Mouse (Mus musculus) ZHBTc4 (cell line): ENCODE data around the gene B3gnt2.

Experiments
- DNase-seq: peaks from one replicate; pipeline ENCODE4 v3.0.0-alpha.2; 2011; ENCODE audit warnings: low read depth, low spot score

The B3gnt2 gene

GRCm38 (mm10) chr11:22871628-22872306, 11.0 kb upstream of the B3gnt2 start:
- DNase-seq: no peak

DNA sequence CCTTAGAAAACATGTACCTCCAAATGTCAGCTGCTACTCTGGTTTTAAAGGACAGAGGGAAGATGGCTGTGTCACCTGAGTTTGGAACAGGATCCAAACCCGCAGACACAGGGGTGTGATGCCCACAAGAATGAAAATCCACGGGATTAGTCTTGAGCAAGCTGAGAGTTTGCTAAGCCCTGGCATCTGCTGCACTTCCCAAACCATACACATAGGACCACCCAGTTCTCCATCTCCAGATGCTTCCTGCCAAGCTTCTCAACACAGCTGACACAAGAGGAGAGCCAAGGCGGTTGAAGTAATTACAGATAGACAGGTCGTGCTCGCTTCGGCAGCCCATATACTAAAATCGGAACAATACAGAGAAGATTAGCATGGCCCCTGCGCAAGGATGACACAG, 7.8 kb upstream of the B3gnt2 start:
- no peak for DNase-seq

DNA sequence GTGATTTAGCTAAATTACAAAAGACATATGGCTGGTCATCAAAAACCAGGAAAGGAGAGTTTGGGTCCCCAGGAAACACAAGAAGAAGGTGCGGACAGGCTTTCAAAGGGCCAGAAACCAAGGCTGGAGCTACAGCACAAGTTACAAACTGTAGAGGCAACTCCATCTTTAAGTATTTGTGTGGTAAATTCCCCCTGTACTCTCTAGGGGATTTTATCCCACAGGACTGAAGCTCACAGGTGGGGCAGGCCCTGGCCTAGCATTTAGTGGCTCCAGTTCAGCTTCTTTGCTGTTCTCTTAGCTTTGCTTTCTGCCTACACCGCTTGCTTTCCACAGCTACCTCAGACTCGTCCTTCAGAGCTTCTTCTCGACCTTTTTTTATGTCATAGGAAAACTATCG, 6.9 kb upstream of the B3gnt2 start:
- no peak for DNase-seq

DNA sequence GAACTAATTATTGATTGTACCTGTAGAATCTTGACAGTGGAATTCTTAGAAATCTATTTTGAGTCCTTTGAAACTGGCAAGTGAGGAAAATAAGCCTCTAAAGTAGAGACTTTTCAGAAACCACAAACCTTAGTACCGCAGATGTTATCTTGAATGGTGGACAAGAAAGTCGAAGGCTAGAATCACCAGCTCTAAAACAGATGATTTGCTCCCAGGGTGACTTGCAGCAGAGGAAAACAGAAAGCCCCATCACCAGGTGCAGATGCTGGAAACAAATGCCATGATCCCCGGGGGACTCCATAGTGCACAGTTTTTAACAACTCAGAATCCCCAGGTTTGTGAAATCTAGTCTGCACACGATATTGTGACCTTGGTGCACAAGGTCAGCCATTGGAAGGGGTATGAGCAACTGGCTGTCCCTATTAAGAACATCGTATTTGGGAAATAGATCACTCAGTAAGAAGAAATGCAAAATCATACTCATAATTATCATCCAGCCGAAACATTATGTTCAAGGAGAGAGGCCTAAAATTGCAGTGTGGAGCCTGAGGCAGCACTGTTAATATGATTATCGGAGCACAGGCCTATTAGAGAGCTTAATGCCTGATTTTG, 5.0 kb upstream of the B3gnt2 start:
- no peak for DNase-seq

- no peak for DNase-seq
Measured at GRCm38 (mm10) chr11:22864305-22865060, 3.7 kb upstream of the B3gnt2 start.

GRCm38 (mm10) chr11:22863581-22863980, 2.8 kb upstream of the B3gnt2 start:
- DNase-seq: no peak

- no peak for DNase-seq
Measured at GRCm38 (mm10) chr11:22861315-22861714, 554 bp upstream of the B3gnt2 start.

GRCm38 (mm10) chr11:22859633-22860334, 977 bp downstream of the B3gnt2 start:
- peak; percentile 97 for DNase-seq

- no peak for DNase-seq
Measured at GRCm38 (mm10) chr11:22859301-22859632, 1.5 kb downstream of the B3gnt2 start.

DNA sequence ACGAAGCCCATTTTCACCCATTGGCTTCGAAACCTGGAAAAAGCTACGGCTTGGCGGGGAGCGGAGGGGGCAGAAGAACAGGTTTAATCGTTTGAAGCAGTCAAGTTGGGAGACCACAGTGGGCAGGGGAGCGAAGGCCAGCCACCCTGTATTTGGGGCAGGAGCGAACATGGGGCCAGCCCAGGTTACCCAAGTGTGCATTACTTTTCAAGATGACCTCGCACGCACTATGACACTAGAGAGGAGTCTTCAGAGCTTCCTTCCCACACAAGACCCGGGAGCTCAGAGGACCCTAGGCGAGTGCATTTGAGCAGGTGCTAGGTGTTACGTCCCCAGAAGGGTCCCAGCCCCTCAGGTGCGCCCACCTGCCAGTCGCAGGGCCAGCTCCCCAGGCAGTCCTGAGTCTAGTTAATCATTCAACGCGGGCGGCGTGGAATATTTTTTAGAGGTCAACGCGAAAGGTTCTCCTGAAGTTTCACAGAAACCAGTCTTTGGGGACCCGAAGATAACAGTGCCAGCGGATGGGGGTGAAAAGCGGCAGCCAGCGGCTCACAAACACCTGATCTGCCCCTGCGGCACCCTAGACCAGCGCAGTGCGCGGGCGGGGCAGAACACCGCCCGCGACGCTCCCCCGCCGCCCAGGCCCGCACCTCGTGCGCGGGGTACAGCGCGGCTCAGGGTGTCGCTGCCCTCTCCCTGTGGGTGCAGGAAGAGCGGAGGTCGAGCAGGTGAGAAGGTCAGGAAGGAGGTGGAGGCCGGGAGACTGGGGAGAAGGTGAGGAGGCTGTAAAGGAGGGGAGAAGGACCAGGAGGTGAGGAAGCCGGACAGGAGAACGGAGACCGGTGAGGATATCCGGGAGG, 2.1 kb downstream of the B3gnt2 start:
- DNase-seq: peak; percentile 64

DNA sequence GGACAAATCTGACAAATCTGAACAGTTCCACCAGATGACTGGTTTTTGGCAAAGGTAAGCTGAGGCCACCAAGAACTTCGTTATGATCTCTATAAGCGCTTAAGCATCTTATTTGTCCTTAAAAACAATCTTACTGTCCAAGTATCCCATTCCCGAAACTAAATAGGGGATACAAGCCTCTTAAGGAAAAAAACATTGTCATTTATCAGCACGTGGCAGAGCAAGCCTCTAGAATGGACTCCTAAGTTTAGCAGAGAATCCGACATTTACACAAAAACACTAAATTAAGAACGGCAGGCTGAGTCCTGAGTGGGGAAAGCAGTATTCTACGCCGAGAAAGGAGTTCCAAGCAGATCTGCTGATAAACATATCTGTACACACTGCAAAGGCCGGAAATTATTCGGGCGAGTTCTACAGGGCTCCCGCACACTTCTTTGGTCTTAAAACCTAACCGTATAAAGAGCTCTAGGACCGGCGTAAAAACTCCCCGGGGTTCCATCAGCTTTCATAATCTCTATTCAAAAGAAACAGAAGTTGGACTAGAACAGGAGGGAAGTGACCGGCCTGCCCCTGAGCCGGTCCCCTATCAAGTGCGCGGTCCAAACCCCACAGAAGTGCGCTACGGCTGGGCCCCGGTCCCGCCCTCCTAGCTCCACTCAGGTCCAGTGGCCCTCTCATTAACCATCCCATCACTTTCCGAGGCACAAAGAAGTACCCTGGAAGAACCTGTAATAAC, 2.9 kb downstream of the B3gnt2 start:
- DNase-seq: peak; percentile 20

DNA sequence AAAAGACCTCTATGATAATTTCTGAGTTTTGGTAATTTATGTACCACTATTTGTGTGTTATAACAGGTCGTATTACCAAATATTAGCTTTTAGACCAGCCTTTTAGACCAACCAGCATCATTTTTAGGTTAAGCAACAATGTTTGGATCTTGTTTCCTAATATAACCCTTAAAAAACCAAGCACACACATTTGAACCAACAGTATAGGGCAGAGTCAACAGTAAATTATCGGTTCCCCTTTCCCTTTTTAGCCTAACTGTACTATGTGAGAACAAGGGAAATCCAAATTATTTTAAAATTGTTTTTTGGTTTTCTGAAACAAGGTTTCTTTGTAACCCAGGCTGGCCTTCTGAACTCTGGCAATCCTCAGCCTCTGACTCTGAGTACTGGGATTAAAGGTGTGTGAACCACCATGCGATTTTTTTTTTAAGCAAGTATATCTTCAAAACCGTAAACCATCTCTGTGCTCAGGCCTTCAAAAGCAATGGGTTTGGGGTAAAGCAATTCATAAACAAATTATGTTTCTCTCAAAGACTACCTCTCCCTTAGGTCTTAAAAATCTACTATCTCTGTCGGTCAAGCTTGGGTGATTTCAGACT, 3.6 kb downstream of the B3gnt2 start:
- DNase-seq: no peak

- DNase-seq: no peak
Measured at GRCm38 (mm10) chr11:22856371-22856965, 4.3 kb downstream of the B3gnt2 start.

DNA sequence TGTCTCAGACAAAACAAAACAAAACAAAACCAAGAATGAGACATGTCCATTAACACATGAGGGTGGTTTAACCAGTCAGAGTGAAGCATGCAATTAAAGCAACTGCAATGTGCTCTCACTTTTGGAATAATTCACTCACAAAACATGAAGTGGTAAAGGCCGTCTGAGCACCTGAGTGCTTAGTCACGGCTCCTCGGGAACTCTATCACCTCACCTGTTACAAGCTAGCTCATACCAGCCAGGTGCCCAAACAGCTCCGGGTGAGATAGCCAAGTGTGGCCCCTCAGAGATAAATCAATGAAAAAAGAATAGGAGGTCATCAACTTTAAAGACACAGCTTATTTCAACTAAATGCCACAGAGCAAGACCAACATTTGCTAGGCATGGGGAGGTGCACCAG, 6.2 kb downstream of the B3gnt2 start:
- no peak for DNase-seq

GRCm38 (mm10) chr11:22853477-22854157, 7.1 kb downstream of the B3gnt2 start:
- no peak for DNase-seq

DNA sequence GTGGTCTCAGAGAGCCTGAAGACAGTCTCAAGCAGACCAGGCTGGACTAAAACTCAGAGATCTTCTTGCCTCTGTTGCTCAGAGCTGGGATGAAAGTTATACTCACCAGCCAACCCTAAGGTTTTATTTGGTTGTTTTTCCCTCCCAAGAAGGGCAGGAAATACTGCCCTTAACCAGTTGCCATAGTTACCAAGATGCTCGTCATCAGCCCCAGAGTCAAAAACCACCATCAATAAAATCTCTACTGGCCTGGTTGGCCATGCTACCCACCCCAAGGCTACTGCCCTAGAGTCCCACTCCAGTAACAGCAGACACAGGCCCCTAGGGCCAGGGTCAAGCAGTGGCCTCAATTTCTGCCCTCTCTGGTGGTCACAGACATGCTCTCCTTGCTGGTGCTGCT, 8.3 kb downstream of the B3gnt2 start:
- DNase-seq: no peak

DNA sequence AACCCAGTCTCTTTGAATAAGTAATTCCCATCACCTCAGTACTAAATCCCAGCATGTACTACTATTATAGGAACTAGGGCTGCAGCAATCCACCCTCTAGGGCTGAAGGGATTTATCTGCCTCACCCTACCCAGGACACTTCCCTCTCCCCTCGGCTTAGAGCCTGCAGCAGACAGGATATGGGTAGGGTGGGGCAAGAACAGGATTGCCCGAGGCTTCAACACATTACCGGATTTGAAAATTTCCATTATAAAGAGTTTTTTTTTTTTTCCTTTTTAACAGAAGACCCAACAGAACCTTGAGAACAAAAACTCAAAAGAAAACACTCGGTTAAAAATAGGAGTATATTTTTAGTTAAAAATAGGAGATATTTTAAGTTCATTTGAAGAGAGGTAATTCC, 9.3 kb downstream of the B3gnt2 start:
- DNase-seq: peak; percentile 79

DNA sequence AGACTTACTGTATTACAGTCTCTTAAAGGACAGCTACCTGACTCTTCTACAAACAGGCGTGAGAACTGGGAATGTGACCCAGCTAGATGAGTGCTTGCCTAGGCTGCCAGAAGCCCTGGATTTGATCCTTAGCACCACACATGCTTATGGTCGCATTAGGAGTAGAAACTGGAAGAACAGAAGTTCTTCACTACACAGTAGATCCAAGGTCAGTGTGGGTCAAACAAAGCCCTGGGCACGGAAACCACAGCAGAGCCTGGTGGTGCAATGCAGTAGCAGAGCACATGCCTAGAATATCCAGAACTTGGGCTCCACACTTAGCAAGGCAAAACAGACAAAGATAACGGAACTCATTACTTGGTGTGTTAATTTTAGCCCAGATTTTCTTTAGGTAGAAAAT, 10.7 kb downstream of the B3gnt2 start:
- DNase-seq: no peak

GRCm38 (mm10) chr11:22848649-22849195, 12.0 kb downstream of the B3gnt2 start:
- DNase-seq: no peak
